Mouse (Mus musculus): ENCODE data around the gene Myh10.

Myh10 gene

GRCm38 (mm10) chr11:68691321-68692009, at the start of gene Myh10:
Myh10 (plus strand) TSS chr11:68691559.
- in situ Hi-C loops (cut with MboI; ENCODE audit: unreplicated experiment in 2 of 2), result no loop called here

GRCm38 (mm10) chr11:68644781-68645180, 46.6 kb upstream of the Myh10 start:
- in situ Hi-C loops (cut with MboI; ENCODE audit: unreplicated experiment in 2 of 2), result no loop called here

GRCm38 (mm10) chr11:68647808-68648207, 43.6 kb upstream of the Myh10 start:
- in situ Hi-C loops (cut with MboI; ENCODE audit: unreplicated experiment in 2 of 2), result no loop called here

- in situ Hi-C loops (cut with MboI; ENCODE audit: unreplicated experiment in 2 of 2), result no loop called here
Measured at GRCm38 (mm10) chr11:68648385-68649148, 42.8 kb upstream of the Myh10 start.

GRCm38 (mm10) chr11:68651518-68651917, 39.8 kb upstream of the Myh10 start:
- in situ Hi-C loops (cut with MboI; ENCODE audit: unreplicated experiment in 2 of 2), result no loop called here

- in situ Hi-C loops (cut with MboI; ENCODE audit: unreplicated experiment in 2 of 2), result no loop called here
Measured at GRCm38 (mm10) chr11:68655524-68655923, 35.8 kb upstream of the Myh10 start.

GRCm38 (mm10) chr11:68656887-68657685, 34.3 kb upstream of the Myh10 start:
- in situ Hi-C loops (cut with MboI; ENCODE audit: unreplicated experiment in 2 of 2), result no loop called here

- in situ Hi-C loops (cut with MboI; ENCODE audit: unreplicated experiment in 2 of 2), result no loop called here
Measured at GRCm38 (mm10) chr11:68657811-68658210, 33.5 kb upstream of the Myh10 start.

- in situ Hi-C loops (cut with MboI; ENCODE audit: unreplicated experiment in 2 of 2), result no loop called here
Measured at GRCm38 (mm10) chr11:68665331-68665730, 26.0 kb upstream of the Myh10 start.

GRCm38 (mm10) chr11:68666210-68666609, 25.1 kb upstream of the Myh10 start:
- in situ Hi-C loops (cut with MboI; ENCODE audit: unreplicated experiment in 2 of 2), result no loop called here

- in situ Hi-C loops (cut with MboI; ENCODE audit: unreplicated experiment in 2 of 2), result no loop called here
Measured at GRCm38 (mm10) chr11:68672270-68672970, 18.9 kb upstream of the Myh10 start.

GRCm38 (mm10) chr11:68674071-68674470, 17.3 kb upstream of the Myh10 start:
- in situ Hi-C loops (cut with MboI; ENCODE audit: unreplicated experiment in 2 of 2), result no loop called here

GRCm38 (mm10) chr11:68674643-68675042, 16.7 kb upstream of the Myh10 start:
- in situ Hi-C loops (cut with MboI; ENCODE audit: unreplicated experiment in 2 of 2), result no loop called here

GRCm38 (mm10) chr11:68675274-68675673, 16.1 kb upstream of the Myh10 start:
- in situ Hi-C loops (cut with MboI; ENCODE audit: unreplicated experiment in 2 of 2), result no loop called here

- in situ Hi-C loops (cut with MboI; ENCODE audit: unreplicated experiment in 2 of 2), result no loop called here
Measured at GRCm38 (mm10) chr11:68681254-68681839, 10.0 kb upstream of the Myh10 start.

GRCm38 (mm10) chr11:68682136-68682806, 9.1 kb upstream of the Myh10 start:
- in situ Hi-C loops (cut with MboI; ENCODE audit: unreplicated experiment in 2 of 2), result no loop called here

GRCm38 (mm10) chr11:68686001-68686400, 5.4 kb upstream of the Myh10 start:
- in situ Hi-C loops (cut with MboI; ENCODE audit: unreplicated experiment in 2 of 2), result loop anchor here in 1 of 2 experiments (5.0 kb wide), 1 partner anchor 79 kb away; no protein-coding TSS in a partner anchor

GRCm38 (mm10) chr11:68689304-68689703, 2.1 kb upstream of the Myh10 start:
- in situ Hi-C loops (cut with MboI; ENCODE audit: unreplicated experiment in 2 of 2), result loop anchor here in 1 of 2 experiments (5.0 kb wide), 1 partner anchor 82 kb away; no protein-coding TSS in a partner anchor

- in situ Hi-C loops (cut with MboI; ENCODE audit: unreplicated experiment in 2 of 2), result no loop called here
Measured at GRCm38 (mm10) chr11:68690465-68690864, 894 bp upstream of the Myh10 start.

Measured in v-Abl transformed pro-B cells (cell line).